Mouse (Mus musculus) embryonic facial prominence, embryonic 11.5 days (tissue): Measurements from ENCODE around the gene Fxyd2. TPM values are rescaled to one million over a fixed set of nuclear protein-coding genes. Genes with fewer than 3 reads are reported as not detected.

Experiments used
- ATAC-seq: fragments of 200-750 bp; cut with Nextera tagmentation; replicated peaks from 2 replicates; pipeline ENCODE4 v1.8.0; 2017; ENCODE audit warnings: low read depth; ENCODE audit not compliant: insufficient number of reproducible peaks, low FRiP score, low TSS enrichment
- DNase-seq: peaks from one replicate; pipeline ENCODE4 v3.0.0-alpha.2; 2015; ENCODE audit warnings: low spot score
- H3K27ac ChIP-seq: fragments of 300-500 bp; sonication (generic); replicated peaks from 2 replicates; pipeline ENCODE4 v1.5.1; 2014; ENCODE audit warnings: mild to moderate bottlenecking, low read depth, low read length, control low read depth
- H3K27me3 ChIP-seq: fragments of 300-500 bp; sonication (generic); 2 replicates; pipeline ENCODE4 v1.6.1; 2014; ENCODE audit warnings: mild to moderate bottlenecking, low read length, moderate library complexity, mixed read lengths; ENCODE audit not compliant: control insufficient read depth, insufficient read depth
- H3K36me3 ChIP-seq: fragments of 300-500 bp; sonication (generic); replicated peaks from 2 replicates; pipeline ENCODE4 v1.6.1; 2014; ENCODE audit warnings: low read depth, mild to moderate bottlenecking, low read length, moderate library complexity, mixed read lengths; ENCODE audit not compliant: control insufficient read depth, insufficient read depth
- H3K4me1 ChIP-seq: fragments of 300-500 bp; sonication (generic); 2 replicates; pipeline ENCODE4 v1.6.1; 2014; ENCODE audit warnings: low read length, mixed read lengths; ENCODE audit not compliant: control insufficient read depth, insufficient read depth
- H3K4me2 ChIP-seq: fragments of 300-500 bp; sonication (generic); 2 replicates; pipeline ENCODE4 v1.6.1; 2014; ENCODE audit warnings: low read depth, mild to moderate bottlenecking, control low read depth, low read length, moderate library complexity
- H3K4me3 ChIP-seq: fragments of 300-500 bp; sonication (generic); 2 replicates; pipeline ENCODE4 v1.5.1; 2014; ENCODE audit warnings: low read depth, low read length, control low read depth
- H3K9ac ChIP-seq: fragments of 300-500 bp; sonication (generic); replicated peaks from 2 replicates; pipeline ENCODE4 v1.6.1; 2014; ENCODE audit warnings: mild to moderate bottlenecking, control low read depth, low read length
- H3K9me3 ChIP-seq: fragments of 300-500 bp; sonication (generic); replicated peaks from 2 replicates; pipeline ENCODE4 v1.6.1; 2016; ENCODE audit warnings: mild to moderate bottlenecking, low read length, inconsistent platforms, mixed read lengths; ENCODE audit not compliant: control insufficient read depth
- WGBS: fragments of 180-500 bp; shearing (Covaris S2); extraction: QIAGEN DNeasy Blood & Tissue Kit; methylation state at CpG from one replicate; pipeline ENCODE4 v1.1.7; 2014; 5-methylcytosine and 5-hydroxymethylcytosine counted together
- polyA plus RNA-seq: library from polyadenylated mRNA; unstranded; fragments of >200 nt; fragmentation: Nextera tagmentation; extraction: Ambion mirVana; gene quantifications from 2 replicates; pipeline ENCODE4 v1.2.1, GENCODE M21; 2014

The Fxyd2 gene
- polyA plus RNA-seq, 1 experiment from 2014 or later: 1.9 TPM

DNA sequence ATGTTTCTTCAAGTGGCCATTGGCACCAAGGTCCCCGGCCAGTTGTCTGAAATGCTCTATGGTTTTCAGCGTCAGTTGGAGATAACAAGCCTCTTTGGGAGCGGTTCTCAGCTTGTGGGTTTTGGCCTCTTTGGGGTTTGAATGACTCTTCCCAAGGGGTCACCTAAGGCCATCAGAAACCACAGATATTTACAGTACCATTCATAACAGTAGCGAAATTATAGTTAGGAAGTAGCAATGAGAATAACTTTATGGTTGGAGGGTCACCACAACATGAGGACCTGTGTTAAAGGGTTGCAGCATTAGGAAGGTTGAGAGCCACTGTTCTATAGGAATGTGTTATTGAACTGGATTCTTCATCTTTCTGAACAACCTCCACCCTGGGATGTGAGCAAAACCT lies 51.9 kb downstream of the Fxyd2 start:
- no peak overlapping the region for H3K9ac ChIP-seq
- H3K27ac ChIP-seq: no peak overlapping the region
- H3K9me3 ChIP-seq: no peaks in the 10 kb centered on the region
- H3K4me2 ChIP-seq: no peak overlapping the region
- no peaks in the 10 kb centered on the region for H3K4me1 ChIP-seq
- 93% methylated on average over 4 of the region's 4 CpGs for WGBS
- ATAC-seq (no peak), DNase-seq (no peak)
- no peaks in the 10 kb centered on the region for H3K36me3 ChIP-seq
- H3K4me3 ChIP-seq: no peak overlapping the region
- no peaks in the 10 kb centered on the region for H3K27me3 ChIP-seq

DNA sequence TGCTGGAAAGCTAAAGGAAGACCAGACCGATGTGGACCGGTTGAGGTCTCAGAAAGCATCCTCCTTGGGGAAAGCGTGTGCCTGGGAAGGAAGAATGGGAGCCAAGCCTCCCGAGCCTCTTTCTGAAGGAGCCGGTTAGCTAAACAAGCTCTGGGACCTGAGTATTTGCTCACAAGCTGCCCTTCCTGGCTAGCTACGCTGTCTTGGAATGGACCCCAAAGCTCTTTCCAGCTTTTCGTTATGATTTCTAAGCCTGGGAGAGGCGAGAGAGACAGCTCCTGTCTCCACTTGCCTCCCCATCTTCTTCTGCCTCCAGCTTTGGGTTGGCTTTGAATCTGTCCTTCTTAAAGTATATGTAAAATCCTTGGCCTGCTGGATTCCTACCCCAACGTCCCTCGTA lies 54.6 kb downstream of the Fxyd2 start:
- no peaks in the 10 kb centered on the region for H3K27me3 ChIP-seq
- no peaks in the 10 kb centered on the region for H3K36me3 ChIP-seq
- H3K4me3 ChIP-seq: no peak overlapping the region
- H3K9me3 ChIP-seq: no peaks in the 10 kb centered on the region
- 82% methylated on average over 10 of the region's 10 CpGs for WGBS
- no peak overlapping the region for H3K9ac ChIP-seq
- no peaks in the 10 kb centered on the region for H3K4me1 ChIP-seq
- DNase-seq (no peak), ATAC-seq (no peak)
- no peak overlapping the region for H3K4me2 ChIP-seq
- no peak overlapping the region for H3K27ac ChIP-seq

DNA sequence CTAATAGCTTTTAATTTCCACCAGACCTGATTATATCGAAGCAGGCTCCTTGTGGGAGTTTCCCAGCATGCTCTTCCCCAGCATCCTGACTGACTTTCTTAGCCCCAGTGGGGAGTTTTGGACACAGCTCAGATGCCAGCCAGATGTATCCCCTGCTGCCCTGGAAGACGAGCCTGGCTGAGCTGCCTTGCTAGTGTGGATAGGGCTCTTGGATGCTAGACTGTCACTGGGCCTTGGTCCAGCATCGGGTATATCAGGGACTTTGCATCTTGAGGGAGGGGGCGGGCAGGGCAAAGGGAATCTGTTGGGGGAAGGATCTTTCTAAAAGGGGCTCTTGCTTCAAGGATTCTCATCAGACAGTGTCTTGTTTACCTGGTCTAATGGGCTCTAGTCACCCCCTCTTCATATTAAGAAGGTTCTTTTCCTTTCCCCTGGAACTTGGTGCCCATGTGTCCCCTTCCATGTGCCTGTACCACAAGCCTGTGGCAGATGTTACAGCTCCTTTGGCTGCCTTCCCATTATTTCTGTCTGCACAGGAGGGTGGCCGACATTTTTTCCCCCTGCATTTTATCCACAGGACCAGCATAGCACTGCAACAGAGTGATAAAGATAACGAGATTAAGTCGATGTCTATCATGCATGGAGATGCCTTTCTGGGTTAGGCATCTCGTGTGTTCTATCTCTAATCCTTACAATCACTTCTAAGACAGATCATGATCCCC lies 55.6 kb downstream of the Fxyd2 start:
- Histone ChIP-seq H3K27ac (no peak overlapping the region), H3K9me3 (no peaks in the 10 kb centered on the region), H3K4me1 (no peaks in the 10 kb centered on the region), H3K36me3 (no peaks in the 10 kb centered on the region), H3K9ac (no peak overlapping the region), H3K27me3 (no peaks in the 10 kb centered on the region), H3K4me2 (no peak overlapping the region), H3K4me3 (no peak overlapping the region)
- DNase-seq (no peak), ATAC-seq (no peak)
- 73% methylated on average over 8 of the region's 8 CpGs for WGBS

DNA sequence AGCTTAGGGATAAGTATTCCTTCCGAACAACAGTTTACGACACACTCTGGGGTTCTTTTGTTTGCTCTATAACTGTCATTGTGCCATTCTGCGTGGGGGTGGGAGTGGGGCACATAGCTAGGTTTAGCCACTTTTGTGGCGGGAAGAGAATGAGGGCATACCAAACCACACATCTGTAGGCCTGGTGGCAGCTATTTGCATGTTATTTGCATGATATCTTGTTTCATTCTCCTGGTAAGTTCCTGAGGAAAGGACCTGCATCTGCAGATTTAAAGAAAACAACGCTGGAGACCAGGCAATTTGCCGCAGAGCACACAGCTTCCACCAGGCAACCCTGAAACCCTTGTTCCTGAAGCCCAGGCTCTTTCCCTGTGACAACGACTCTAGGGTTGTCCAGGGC lies 57.7 kb downstream of the Fxyd2 start:
- H3K36me3 ChIP-seq: no peaks in the 10 kb centered on the region
- ATAC-seq (no peak), DNase-seq (no peak)
- no peaks in the 10 kb centered on the region for H3K4me1 ChIP-seq
- no peak overlapping the region for H3K4me3 ChIP-seq
- H3K4me2 ChIP-seq: no peak overlapping the region
- no peaks in the 10 kb centered on the region for H3K9me3 ChIP-seq
- H3K27ac ChIP-seq: no peak overlapping the region
- H3K27me3 ChIP-seq: no peaks in the 10 kb centered on the region
- H3K9ac ChIP-seq: no peak overlapping the region
- 44% methylated on average over 7 of the region's 7 CpGs for whole genome bisulfite sequencing

DNA sequence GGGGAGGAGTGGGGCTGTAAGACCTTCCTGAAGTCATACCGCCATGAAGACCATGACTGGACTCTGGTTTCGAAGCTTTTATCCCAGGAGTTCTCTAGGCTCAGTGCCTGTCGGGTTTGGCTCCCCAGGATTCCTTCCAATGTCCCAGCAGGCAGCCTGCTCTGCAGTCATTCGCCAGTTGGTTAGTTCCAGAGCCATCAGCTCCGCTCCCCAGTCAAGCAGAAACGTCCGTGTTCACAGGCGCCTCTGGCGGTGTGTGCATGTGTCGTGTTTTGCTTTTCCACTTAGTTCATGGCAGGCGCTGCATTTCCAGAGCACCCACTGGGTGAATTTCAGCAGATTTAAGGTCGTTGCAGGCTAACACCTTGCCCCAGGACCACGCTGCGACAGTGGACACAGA lies 58.9 kb downstream of the Fxyd2 start:
- Histone ChIP-seq H3K9ac (no peak overlapping the region), H3K4me3 (no peak overlapping the region), H3K27ac (no peak overlapping the region), H3K4me2 (no peak overlapping the region), H3K27me3 (no peaks in the 10 kb centered on the region), H3K4me1 (no peaks in the 10 kb centered on the region), H3K36me3 (no peaks in the 10 kb centered on the region), H3K9me3 (no peaks in the 10 kb centered on the region)
- ATAC-seq: no peak
- no peak for DNase-seq
- 66% methylated on average over 14 of the region's 14 CpGs for WGBS

Other genes with a start within 250 kb of the Fxyd2 start
- not detected in 2 replicates for gene BC049352, start 217.7 kb upstream of the Fxyd2 start, polyA plus RNA-seq
- gene Tmprss4, start 195.6 kb upstream of the Fxyd2 start, polyA plus RNA-seq: 0.35 TPM in 1 of 2 replicates, not detected in the other
- 0.22 and 1.2 TPM in 2 replicates for gene Il10ra, start 130.5 kb upstream of the Fxyd2 start, polyA plus RNA-seq
- gene Tmprss13, start 80.6 kb upstream of the Fxyd2 start, polyA plus RNA-seq: 0.55 and 0.74 TPM in 2 replicates
- gene Fxyd6, start 29.5 kb upstream of the Fxyd2 start, polyA plus RNA-seq: 83.0 and 93.1 TPM in 2 replicates
- gene Dscaml1, start 27.0 kb downstream of the Fxyd2 start, polyA plus RNA-seq: 0.76 and 0.86 TPM in 2 replicates